Mouse (Mus musculus) heart, adult 2 months (tissue): ENCODE data around the gene Cep68.
A peak's percentile ranks its signal among the peaks of the same experiment; 100 is the strongest.

Experiments
- CTCF ChIP-seq: fragments of 200-600 bp; IDR thresholded peaks from 2 replicates; pipeline ENCODE4 v1.8.1; 2022; ENCODE audit warnings: antibody characterized with exemption, mild to moderate bottlenecking, moderate library complexity
- EP300 ChIP-seq: fragments of 200-500 bp; IDR thresholded peaks from 2 replicates; pipeline ENCODE4 v1.6.1; 2011; ENCODE audit warnings: low read depth, low read length, control low read depth; ENCODE audit not compliant: insufficient read depth
- POLR2A ChIP-seq: fragments of 200-500 bp; IDR thresholded peaks from 2 replicates; pipeline ENCODE4 v1.6.1; 2011; ENCODE audit warnings: mild to moderate bottlenecking, low read depth, low read length, control low read depth; ENCODE audit not compliant: insufficient read depth

- TF ChIP-seq CTCF: peak; percentile 56
- no peak for TF ChIP-seq EP300
- TF ChIP-seq POLR2A: no peak
Observed at GRCm38 (mm10) chr11:20243214-20243913, 5.9 kb downstream of the Cep68 start.
